Mouse (Mus musculus) kidney, adult 9 months (tissue): ENCODE measurements around the gene Btnl10.

Experiments used
- DNase-seq: peaks from one replicate; pipeline ENCODE4 v3.0.0; 2022

Gene Btnl10

DNA sequence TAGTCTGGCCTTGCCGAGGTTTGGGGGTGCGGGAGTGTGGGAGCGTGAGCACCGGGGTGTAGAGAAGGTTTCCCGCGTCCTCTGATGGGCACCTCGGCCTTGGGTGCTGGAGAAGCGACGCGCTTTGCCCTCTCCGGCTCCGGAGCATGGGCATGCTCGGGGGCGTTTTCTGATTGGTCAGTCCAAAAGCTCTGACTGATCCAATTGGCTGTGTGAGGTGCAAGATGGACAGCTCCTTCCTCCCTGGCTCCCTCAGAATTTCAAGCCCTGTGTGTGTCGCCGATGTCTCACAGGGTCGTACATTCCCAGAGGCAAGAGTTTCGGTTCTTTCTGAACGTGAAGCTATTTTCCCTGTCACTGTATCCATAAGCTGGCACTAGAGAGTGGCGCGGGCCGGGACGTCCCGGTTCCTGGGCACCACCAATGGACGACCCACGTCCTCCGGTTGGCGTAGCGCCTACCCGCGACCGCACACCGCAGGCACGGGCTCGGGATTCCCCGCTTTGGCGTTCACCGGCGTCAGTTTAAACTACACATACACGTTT is 42.3 kb downstream of the Btnl10 start:
- peak; percentile 89 for DNase-seq

DNA sequence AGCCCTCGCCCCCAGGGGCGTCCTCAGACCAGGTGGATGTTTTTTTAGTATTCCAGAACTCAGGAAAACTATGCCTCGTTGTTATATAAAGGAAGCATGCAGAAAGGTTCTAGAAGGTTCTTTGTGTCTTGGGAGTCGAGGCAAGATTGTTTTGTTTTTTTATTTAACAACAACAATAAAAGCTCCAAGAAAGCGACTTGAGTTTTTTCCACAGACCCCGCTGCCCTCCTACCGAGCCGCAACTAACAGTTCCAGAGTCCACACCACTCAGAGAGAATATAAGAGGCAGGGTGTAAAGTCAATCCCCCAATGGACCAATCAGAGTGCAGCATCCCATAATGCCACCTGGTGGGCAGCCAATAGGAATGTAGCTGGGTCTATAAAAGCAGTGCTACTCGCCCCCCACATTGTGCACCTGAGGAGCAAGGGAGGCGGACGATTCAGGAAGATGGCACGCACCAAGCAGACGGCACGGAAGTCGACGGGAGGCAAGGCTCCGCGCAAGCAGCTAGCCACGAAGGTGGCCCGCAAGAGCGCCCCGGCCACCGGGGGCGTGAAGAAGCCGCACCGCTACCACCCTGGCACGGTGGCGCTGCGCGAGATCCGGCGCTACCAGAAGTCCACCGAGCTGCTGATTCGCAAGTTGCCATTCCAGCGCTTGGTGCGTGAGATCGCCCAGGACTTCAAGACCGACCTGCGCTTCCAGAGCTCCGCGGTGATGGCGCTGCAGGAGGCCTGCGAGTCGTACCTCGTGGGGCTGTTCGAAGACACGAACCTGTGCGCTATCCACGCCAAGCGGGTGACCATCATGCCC is 43.9 kb downstream of the Btnl10 start:
- no peak for DNase-seq

DNA sequence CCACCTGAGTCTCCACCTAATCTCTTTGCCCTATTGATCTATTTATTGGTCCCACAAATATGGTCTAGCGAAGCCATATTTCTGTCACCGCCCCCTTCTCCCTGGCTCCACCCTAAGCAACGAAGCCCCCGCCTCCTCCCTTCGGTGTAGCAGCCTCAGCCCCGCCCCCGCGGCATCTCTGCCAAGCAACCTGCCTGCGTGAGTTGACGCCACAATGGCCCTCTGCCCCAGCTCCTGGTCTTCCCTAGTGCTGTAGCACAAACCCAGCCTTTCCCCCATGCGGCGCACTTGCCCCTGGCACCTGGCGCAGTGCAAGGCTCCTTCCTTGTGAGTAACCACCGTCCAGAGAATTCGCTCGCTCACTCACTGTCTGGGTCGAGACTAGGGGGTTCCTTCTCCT is 45.8 kb downstream of the Btnl10 start:
- DNase-seq: peak; percentile 74

DNA sequence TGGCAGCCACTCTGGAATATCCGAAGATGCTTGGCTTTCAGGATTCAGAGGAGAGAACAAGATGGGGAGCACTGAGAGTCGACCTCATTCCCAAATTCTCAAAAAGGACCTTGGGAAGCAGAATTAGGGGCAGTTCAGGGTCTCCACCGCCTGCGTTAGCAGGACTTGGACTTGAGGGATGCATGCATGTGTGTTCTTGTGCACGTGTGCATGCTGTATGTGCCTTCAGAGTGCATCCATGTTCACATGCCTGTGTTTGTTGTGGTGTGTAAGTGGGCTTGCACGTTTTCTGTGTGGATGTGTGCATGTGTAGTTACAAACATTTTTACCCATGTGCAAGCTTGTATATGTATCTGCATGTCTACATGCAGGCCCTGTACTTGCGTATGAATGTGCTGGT is 46.5 kb downstream of the Btnl10 start:
- DNase-seq: no peak

DNA sequence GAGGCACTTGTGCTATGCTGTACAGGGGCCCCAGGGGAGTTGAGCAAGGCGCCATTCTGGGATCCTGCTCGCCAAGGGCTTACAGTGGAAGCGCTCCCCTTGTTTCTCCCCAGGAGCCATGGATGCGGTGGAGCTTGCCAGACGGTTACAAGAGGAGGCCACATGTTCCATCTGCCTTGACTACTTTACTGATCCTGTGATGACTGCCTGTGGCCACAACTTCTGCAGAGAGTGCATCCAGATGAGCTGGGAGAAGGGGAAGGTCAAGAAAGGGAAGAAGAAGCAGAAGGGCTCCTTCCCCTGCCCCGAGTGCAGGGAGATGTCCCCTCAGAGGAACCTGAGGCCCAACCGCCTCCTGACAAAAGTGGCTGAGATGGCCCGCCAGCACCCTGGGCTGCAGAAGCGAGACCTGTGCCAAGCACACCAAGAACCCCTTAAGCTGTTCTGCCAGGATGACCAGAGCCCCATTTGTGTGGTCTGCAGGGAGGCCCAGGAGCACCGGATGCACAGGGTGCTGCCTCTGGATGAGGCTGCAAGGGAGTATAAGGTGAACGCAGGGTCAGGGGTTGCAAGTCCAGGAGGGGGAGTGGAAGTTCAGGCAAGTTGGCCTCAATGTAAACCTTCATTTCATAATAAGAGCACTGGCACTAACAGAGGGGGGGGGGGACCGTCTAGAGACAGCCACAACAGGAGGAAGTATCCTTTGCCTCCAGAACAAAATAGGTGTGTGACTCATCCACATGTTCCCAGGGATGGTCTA is 47.5 kb downstream of the Btnl10 start:
- DNase-seq: no peak

- peak; percentile 68 for DNase-seq
Observed at GRCm38 (mm10) chr11:58967346-58967745, 49.6 kb downstream of the Btnl10 start.

GRCm38 (mm10) chr11:58968551-58968950 is 50.8 kb downstream of the Btnl10 start:
- no peak for DNase-seq

- peak; percentile 62 for DNase-seq
Observed at GRCm38 (mm10) chr11:58969027-58969426, 51.3 kb downstream of the Btnl10 start.

- DNase-seq: peak; percentile 82
Observed at GRCm38 (mm10) chr11:58969659-58970058, 52.0 kb downstream of the Btnl10 start.

DNA sequence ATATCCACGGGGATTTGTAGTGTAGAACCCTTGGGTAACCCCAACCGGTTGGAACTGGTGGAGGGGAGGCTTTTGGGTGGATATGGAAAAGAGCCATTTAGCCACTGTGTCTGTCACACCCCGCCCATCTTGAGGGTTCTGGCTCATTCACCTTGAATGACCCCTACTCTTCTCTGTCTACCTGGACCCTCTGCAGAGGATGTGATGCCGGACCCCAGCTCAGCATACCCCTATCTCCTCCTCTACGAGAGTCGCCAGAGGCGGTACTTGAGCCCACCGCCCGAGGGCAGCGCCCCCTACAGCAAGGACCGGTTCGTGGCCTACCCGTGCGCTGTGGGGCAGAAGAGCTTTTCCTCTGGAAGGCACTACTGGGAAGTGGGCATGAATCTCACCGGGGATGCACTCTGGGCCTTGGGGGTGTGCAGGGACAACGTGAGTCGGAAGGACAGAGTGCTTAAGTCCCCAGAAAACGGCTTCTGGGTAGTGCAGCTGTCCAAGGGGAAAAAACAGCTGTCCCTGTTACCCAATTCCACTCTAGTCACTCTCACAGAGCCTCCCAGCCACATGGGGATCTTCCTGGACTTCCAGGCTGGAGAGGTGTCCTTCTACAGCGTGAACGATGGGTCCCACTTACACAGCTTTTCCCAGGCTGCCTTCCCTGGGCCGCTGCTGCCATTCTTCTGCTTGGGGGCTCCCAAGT is 53.3 kb downstream of the Btnl10 start:
- no peak for DNase-seq

GRCm38 (mm10) chr11:58971796-58972195 is 54.1 kb downstream of the Btnl10 start:
- no peak for DNase-seq

DNA sequence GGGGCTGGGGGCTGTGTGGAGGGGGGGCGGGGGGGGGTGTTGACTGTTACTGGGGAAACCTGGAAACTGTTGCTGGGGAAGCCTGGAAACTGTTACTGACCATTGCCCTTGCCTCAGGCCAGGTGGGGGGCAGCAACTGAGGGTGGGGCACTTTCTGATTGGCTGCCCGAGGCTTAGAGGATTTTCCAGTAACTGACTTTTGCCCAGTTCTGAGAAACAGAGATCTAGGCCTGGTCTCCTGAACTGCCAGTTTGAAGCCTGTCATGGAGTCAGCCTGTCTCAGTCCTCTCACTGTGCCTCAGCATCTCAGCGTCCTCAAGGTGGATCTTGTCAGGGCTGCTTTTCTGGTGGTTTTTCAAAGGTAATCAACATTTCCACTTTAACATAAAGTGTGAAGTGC is 56.7 kb downstream of the Btnl10 start:
- peak; percentile 61 for DNase-seq
